Mouse (Mus musculus) liver, embryonic 15.5 days (tissue): Measurements from ENCODE around the gene Dock10. TPM values are rescaled to one million over a fixed set of nuclear protein-coding genes. Genes with fewer than 3 reads are reported as not detected.

Experiments
- ATAC-seq: fragments of 200-750 bp; cut with Nextera tagmentation; 2 replicates; pipeline ENCODE4 v1.8.0; 2017; ENCODE audit warnings: moderate number of reproducible peaks, mild to moderate bottlenecking, moderate library complexity; ENCODE audit not compliant: insufficient read depth
- H3K27ac ChIP-seq: fragments of 300-500 bp; sonication (generic); replicated peaks from 2 replicates; pipeline ENCODE4 v1.5.1; 2015; ENCODE audit warnings: mild to moderate bottlenecking, inconsistent platforms
- H3K27me3 ChIP-seq: fragments of 300-500 bp; sonication (generic); 2 replicates; pipeline ENCODE4 v1.6.1; 2015; ENCODE audit warnings: mild to moderate bottlenecking, inconsistent platforms
- H3K36me3 ChIP-seq: fragments of 300-500 bp; sonication (generic); replicated peaks from 2 replicates; pipeline ENCODE4 v1.6.1; 2015; ENCODE audit warnings: moderate library complexity, mild to moderate bottlenecking, inconsistent platforms
- H3K4me1 ChIP-seq: fragments of 300-500 bp; sonication (generic); replicated peaks from 2 replicates; pipeline ENCODE4 v1.6.1; 2015; ENCODE audit warnings: inconsistent platforms
- H3K4me2 ChIP-seq: fragments of 300-500 bp; sonication (generic); 2 replicates; pipeline ENCODE4 v1.6.1; 2015; ENCODE audit warnings: moderate library complexity, mild to moderate bottlenecking, inconsistent platforms
- H3K4me3 ChIP-seq: fragments of 300-500 bp; sonication (generic); replicated peaks from 2 replicates; pipeline ENCODE4 v1.5.1; 2015; ENCODE audit warnings: mild to moderate bottlenecking, inconsistent platforms
- H3K9ac ChIP-seq: fragments of 300-500 bp; sonication (generic); 2 replicates; pipeline ENCODE4 v1.6.1; 2015; ENCODE audit warnings: moderate library complexity, mild to moderate bottlenecking, inconsistent platforms
- H3K9me3 ChIP-seq: fragments of 300-500 bp; sonication (generic); replicated peaks from 2 replicates; pipeline ENCODE4 v1.6.1; 2016; ENCODE audit warnings: inconsistent platforms
- WGBS: fragments of 180-500 bp; shearing (Covaris S2); methylation state at CpG from one replicate; pipeline ENCODE4 v1.1.7; 2015; ENCODE audit warnings: mixed read lengths; ENCODE audit not compliant: insufficient replicate concordance; 5-methylcytosine and 5-hydroxymethylcytosine counted together
- polyA plus RNA-seq: library from polyadenylated mRNA; unstranded; fragments of >200 nt; fragmentation: Nextera tagmentation; extraction: Ambion mirVana; gene quantifications from 2 replicates; pipeline ENCODE4 v1.2.1, GENCODE M21; 2015

Gene Dock10
- polyA plus RNA-seq, 1 experiment from 2014 or later, result 3.8 TPM

GRCm38 (mm10) chr1:80676004-80676673, 82.2 kb downstream of the Dock10 start:
- no peak for ATAC-seq
- 26% methylated on average over 1 of the region's 1 CpGs for WGBS
- Histone ChIP-seq H3K4me1 (no peaks in the 10 kb centered on the region), H3K27ac (no peak overlapping the region), H3K27me3 (no peaks in the 10 kb centered on the region), H3K9ac (no peak overlapping the region), H3K9me3 (no peaks in the 10 kb centered on the region), H3K4me2 (no peak overlapping the region), H3K4me3 (no peak overlapping the region), H3K36me3 (no peaks in the 10 kb centered on the region)

- H3K9ac ChIP-seq, result no peak overlapping the region
- no peak overlapping the region for H3K4me3 ChIP-seq
- H3K27ac ChIP-seq, result no peak overlapping the region
- no peak for ATAC-seq
- no peaks in the 10 kb centered on the region for H3K4me1 ChIP-seq
- H3K36me3 ChIP-seq, result no peaks in the 10 kb centered on the region
- H3K4me2 ChIP-seq, result no peak overlapping the region
- no peaks in the 10 kb centered on the region for H3K9me3 ChIP-seq
- no peaks in the 10 kb centered on the region for H3K27me3 ChIP-seq
- 53% methylated on average over 3 of the region's 3 CpGs for WGBS
Observed at GRCm38 (mm10) chr1:80671730-80672129, 86.6 kb downstream of the Dock10 start.

GRCm38 (mm10) chr1:80671056-80671455, 87.3 kb downstream of the Dock10 start:
- Histone ChIP-seq H3K4me2 (no peak overlapping the region), H3K36me3 (no peaks in the 10 kb centered on the region), H3K9me3 (no peaks in the 10 kb centered on the region), H3K27me3 (no peaks in the 10 kb centered on the region), H3K9ac (no peak overlapping the region), H3K27ac (no peak overlapping the region), H3K4me3 (no peak overlapping the region), H3K4me1 (no peaks in the 10 kb centered on the region)
- 51% methylated on average over 5 of the region's 5 CpGs for WGBS
- no peak for ATAC-seq

- H3K4me3 ChIP-seq, result no peak overlapping the region
- H3K36me3 ChIP-seq, result no peaks in the 10 kb centered on the region
- no peaks in the 10 kb centered on the region for H3K27me3 ChIP-seq
- H3K9me3 ChIP-seq, result no peaks in the 10 kb centered on the region
- no peaks in the 10 kb centered on the region for H3K4me1 ChIP-seq
- 49% methylated on average over 7 of the region's 7 CpGs for WGBS
- no peak overlapping the region for H3K9ac ChIP-seq
- no peak overlapping the region for H3K4me2 ChIP-seq
- H3K27ac ChIP-seq, result no peak overlapping the region
- no peak for ATAC-seq
Observed at GRCm38 (mm10) chr1:80670387-80670786, 87.9 kb downstream of the Dock10 start.

- Histone ChIP-seq H3K4me2 (no peak overlapping the region), H3K4me3 (no peak overlapping the region), H3K9me3 (no peaks in the 10 kb centered on the region), H3K27me3 (no peaks in the 10 kb centered on the region), H3K9ac (no peak overlapping the region), H3K36me3 (no peaks in the 10 kb centered on the region), H3K27ac (no peak overlapping the region), H3K4me1 (no peaks in the 10 kb centered on the region)
- ATAC-seq, result no peak
Observed at GRCm38 (mm10) chr1:80665761-80666160, 92.6 kb downstream of the Dock10 start.

GRCm38 (mm10) chr1:80665161-80665560, 93.2 kb downstream of the Dock10 start:
- Histone ChIP-seq H3K27me3 (no peaks in the 10 kb centered on the region), H3K9ac (no peak overlapping the region), H3K4me1 (no peaks in the 10 kb centered on the region), H3K4me3 (no peak overlapping the region), H3K4me2 (no peak overlapping the region), H3K27ac (no peak overlapping the region), H3K9me3 (no peaks in the 10 kb centered on the region), H3K36me3 (no peaks in the 10 kb centered on the region)
- WGBS, result 34% methylated on average over 6 of the region's 6 CpGs
- no peak for ATAC-seq

GRCm38 (mm10) chr1:80661506-80662402, 96.6 kb downstream of the Dock10 start:
- Histone ChIP-seq H3K4me2 (no peak overlapping the region), H3K9ac (no peak overlapping the region), H3K27me3 (no peaks in the 10 kb centered on the region), H3K4me3 (no peak overlapping the region), H3K4me1 (no peaks in the 10 kb centered on the region), H3K27ac (no peak overlapping the region), H3K36me3 (no peaks in the 10 kb centered on the region), H3K9me3 (no peaks in the 10 kb centered on the region)
- ATAC-seq, result no peak
- WGBS, result 46% methylated on average over 11 of the region's 11 CpGs

- Histone ChIP-seq H3K9me3 (no peaks in the 10 kb centered on the region), H3K36me3 (no peaks in the 10 kb centered on the region), H3K27me3 (no peaks in the 10 kb centered on the region), H3K4me1 (no peaks in the 10 kb centered on the region), H3K27ac (no peak overlapping the region), H3K9ac (no peak overlapping the region), H3K4me2 (no peak overlapping the region), H3K4me3 (no peak overlapping the region)
- 48% methylated on average over 6 of the region's 6 CpGs for WGBS
- no peak for ATAC-seq
Observed at GRCm38 (mm10) chr1:80659465-80660245, 98.7 kb downstream of the Dock10 start.

GRCm38 (mm10) chr1:80656389-80656788, 101.9 kb downstream of the Dock10 start:
- H3K27me3 ChIP-seq, result no peaks in the 10 kb centered on the region
- 64% methylated on average over 2 of the region's 2 CpGs for WGBS

GRCm38 (mm10) chr1:80655854-80656253, 102.5 kb downstream of the Dock10 start:
- no peak overlapping the region for H3K4me3 ChIP-seq
- H3K36me3 ChIP-seq, result no peaks in the 10 kb centered on the region
- H3K4me1 ChIP-seq, result no peaks in the 10 kb centered on the region
- H3K9ac ChIP-seq, result no peak overlapping the region
- H3K9me3 ChIP-seq, result no peaks in the 10 kb centered on the region
- H3K27me3 ChIP-seq, result no peaks in the 10 kb centered on the region
- no peak overlapping the region for H3K4me2 ChIP-seq
- 55% methylated on average over 1 of the region's 1 CpGs for WGBS
- no peak for ATAC-seq
- no peak overlapping the region for H3K27ac ChIP-seq

More at GRCm38 (mm10) chr1:80656389-80656788, 101.9 kb downstream of the Dock10 start:
- H3K4me1 ChIP-seq, result no peaks in the 10 kb centered on the region
- no peaks in the 10 kb centered on the region for H3K36me3 ChIP-seq
- ATAC-seq, result no peak
- no peak overlapping the region for H3K4me2 ChIP-seq
- no peak overlapping the region for H3K4me3 ChIP-seq
- H3K9ac ChIP-seq, result no peak overlapping the region
- no peak overlapping the region for H3K27ac ChIP-seq
- H3K9me3 ChIP-seq, result no peaks in the 10 kb centered on the region

- no peak overlapping the region for H3K4me3 ChIP-seq
- H3K27ac ChIP-seq, result no peak overlapping the region
- H3K36me3 ChIP-seq, result no peaks in the 10 kb centered on the region
- no peak for ATAC-seq
- H3K9ac ChIP-seq, result no peak overlapping the region
- no peaks in the 10 kb centered on the region for H3K9me3 ChIP-seq
- H3K4me2 ChIP-seq, result no peak overlapping the region
- 49% methylated on average over 4 of the region's 4 CpGs for WGBS
- no peaks in the 10 kb centered on the region for H3K4me1 ChIP-seq
- H3K27me3 ChIP-seq, result no peaks in the 10 kb centered on the region
Observed at GRCm38 (mm10) chr1:80655195-80655594, 103.1 kb downstream of the Dock10 start.
